Mouse (Mus musculus) frontal cortex, adult (tissue): ENCODE data around the gene Pacsin2.

Source experiments
- ATAC-seq: cut with Nextera tagmentation; 2 replicates; pipeline ENCODE4 v1.9.2; 2017; ENCODE audit warnings: mild to moderate bottlenecking, moderate library complexity, mixed read lengths; ENCODE audit not compliant: low TSS enrichment

Pacsin2 gene

GRCm38 (mm10) chr15:83328952-83329351 is 135.5 kb downstream of the Pacsin2 start:
- no peak for ATAC-seq
